Mouse (Mus musculus): ENCODE data around the gene Lama1.

The Lama1 gene

DNA sequence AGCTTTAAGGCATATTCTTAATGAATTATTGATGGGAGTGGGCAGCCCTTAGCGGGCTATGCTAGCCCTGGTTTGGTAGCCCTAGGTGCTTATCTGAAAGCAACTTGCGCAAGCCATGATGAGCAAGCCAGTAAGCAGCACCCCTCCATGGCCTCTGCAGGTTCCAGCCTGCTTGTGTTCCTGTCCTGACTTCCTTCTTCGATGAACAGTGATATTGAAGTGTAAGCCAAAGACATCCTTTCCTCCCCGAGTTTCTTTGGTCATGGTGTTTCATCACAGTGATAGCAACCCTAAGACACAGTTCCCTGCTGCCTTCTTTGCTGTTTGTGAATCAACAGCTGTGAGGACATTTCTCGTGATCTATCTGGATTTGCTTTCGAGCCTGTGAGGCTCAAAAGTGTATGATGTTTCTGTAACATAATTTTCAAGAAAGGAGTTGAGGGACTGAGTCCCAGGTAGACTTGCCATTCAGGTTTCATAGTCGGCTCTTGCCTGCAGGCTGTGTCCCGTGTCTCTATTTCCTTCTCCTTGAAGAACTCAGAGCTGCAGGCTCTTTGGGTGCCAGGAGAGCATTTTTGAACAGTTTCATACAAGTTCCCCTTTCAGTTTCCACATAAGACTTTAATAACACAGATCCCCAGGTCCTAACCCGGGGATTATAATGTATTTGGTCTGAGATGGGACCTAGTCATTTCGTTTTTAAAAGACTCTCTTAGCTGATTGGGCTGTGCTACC lies 8.1 kb downstream of the Lama1 start:
- no peak for TF ChIP-seq GATA4 (IDR thresholded peaks at IDR 0.05; ENCODE audit: insufficient replicate concordance, low read length)

GRCm38 (mm10) chr17:67706372-67706771 lies 9.3 kb downstream of the Lama1 start:
- TF ChIP-seq GATA4 (IDR thresholded peaks at IDR 0.05; ENCODE audit: insufficient replicate concordance, low read length): no peak

DNA sequence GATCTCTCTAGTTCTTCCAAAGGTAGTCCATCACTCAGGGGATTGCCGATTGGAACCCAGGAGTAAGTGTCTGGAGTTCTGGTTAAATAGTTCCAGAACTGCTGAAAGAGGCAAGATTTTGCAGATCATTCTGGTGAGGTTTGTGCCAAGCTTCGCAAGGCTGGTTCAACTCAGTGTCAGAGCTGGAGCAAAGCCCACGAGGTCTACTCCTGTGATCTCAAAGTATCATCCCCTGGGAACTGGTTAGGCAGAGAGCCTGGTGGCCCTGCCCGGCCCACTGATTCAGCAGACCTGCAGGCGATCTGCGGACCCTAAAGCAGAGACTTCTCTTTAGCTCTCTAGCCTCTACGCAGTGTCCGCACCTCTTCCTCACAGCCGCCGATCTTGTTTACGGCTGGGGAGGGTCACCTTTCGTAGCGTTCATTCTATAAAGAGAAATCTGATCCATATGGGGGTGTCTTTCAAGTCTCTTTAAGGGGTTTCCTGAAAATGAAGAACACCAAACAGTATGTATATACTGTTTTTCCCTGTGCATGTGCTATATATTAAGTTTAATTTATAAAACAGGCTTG lies 10.8 kb downstream of the Lama1 start:
- TF ChIP-seq GATA4 (IDR thresholded peaks at IDR 0.05; ENCODE audit: insufficient replicate concordance, low read length): no peak

DNA sequence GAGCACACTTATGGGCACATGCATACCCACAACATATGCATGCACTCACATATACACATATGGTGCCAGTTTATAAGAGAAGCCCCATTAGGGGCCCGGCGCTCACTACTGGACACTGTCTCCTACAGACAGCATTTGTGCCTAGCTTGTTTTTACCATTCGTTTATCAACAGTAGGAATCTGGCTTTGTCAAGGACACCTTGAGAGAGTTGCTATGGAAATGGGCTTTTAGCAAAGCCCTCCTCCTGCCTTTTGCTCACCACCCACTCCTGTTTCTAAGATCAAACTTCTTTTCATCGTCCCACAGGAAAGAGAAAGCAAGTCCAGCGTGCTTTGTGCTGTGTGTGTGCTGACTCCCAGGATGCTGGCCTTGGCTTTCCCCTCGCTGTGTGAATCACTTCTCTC lies 13.3 kb downstream of the Lama1 start:
- TF ChIP-seq GATA4 (IDR thresholded peaks at IDR 0.05; ENCODE audit: insufficient replicate concordance, low read length): no peak

DNA sequence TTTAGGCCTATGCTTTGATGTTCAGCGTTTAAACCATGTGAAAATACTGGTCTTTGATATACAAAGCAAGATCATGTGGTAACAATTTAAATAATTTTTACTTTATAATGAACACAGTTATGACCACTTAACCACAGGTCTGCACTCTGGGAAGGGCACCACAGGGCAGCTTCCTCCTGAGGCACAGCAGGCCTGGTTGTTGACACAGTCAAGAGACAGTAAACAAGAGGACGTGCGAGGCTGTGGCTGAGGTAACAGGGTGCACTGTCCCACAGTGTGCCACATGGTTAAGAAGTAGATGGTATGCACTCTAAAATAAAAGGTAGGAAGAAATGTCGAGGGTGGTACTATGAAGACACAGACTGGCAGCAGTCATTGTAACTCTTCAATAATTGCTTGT lies 14.3 kb downstream of the Lama1 start:
- no peak for TF ChIP-seq GATA4 (IDR thresholded peaks at IDR 0.05; ENCODE audit: insufficient replicate concordance, low read length)

DNA sequence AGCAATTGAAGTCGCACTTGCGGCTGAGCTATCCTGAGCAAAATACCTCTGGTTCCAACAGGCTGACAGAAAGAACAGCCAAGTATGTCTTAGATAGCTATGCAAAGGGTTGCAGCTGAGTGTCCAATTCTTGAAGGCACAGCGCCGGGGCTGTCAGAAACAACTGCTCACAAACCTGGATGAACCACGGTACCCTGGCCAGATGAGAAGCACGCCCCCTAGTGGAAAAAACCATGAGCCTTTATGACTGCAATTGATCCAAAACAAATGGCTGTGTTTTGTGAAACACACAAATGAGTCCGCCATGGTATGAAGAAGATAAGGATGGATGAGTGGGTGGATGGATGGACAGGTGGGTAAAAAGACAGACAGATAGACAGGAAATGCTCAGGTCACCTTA lies 15.9 kb downstream of the Lama1 start:
- no peak for TF ChIP-seq GATA4 (IDR thresholded peaks at IDR 0.05; ENCODE audit: insufficient replicate concordance, low read length)

DNA sequence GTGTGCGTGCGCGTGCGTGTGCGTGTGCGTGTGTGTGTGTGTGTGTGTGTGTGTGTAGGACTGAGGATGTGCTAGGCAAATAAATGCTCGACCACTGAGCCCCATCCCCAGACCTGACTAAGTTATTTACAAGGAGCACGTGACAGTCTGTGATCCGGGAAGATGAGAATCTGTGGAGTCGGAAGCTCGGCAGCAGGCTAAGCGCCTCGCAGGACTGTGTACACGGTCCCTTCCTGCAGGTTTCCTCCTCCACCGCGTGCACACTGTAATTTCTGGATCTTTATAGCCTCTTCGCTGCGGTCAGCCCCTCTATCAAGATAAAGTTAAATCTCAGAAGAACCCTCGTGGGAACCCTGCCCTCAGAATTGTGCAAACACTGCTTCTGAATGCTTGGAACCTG lies 18.4 kb downstream of the Lama1 start:
- no peak for TF ChIP-seq GATA4 (IDR thresholded peaks at IDR 0.05; ENCODE audit: insufficient replicate concordance, low read length)

DNA sequence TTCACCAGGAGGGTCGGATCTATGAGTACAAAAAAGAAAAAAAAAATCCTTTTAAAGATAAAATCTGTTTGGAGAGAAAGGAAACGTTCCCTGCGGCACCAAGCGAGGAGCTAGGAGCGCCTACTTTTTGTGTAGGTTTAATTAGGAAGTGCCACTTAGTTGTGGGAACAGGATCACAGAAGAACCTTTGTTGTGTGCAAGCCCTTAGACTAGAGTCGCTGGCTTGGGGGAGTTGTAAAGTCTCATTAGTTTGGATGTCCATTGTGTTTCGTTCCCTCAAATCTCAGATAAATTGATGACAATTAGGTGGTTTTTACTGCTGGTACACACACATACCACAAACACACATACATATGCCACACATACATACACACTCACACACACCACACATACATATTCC lies 25.0 kb downstream of the Lama1 start:
- TF ChIP-seq GATA4 (IDR thresholded peaks at IDR 0.05; ENCODE audit: insufficient replicate concordance, low read length): no peak

GRCm38 (mm10) chr17:67722578-67722977 lies 25.5 kb downstream of the Lama1 start:
- no peak for TF ChIP-seq GATA4 (IDR thresholded peaks at IDR 0.05; ENCODE audit: insufficient replicate concordance, low read length)

GRCm38 (mm10) chr17:67723175-67724067 lies 26.4 kb downstream of the Lama1 start:
- TF ChIP-seq GATA4 (IDR thresholded peaks at IDR 0.05; ENCODE audit: insufficient replicate concordance, low read length): no peak

DNA sequence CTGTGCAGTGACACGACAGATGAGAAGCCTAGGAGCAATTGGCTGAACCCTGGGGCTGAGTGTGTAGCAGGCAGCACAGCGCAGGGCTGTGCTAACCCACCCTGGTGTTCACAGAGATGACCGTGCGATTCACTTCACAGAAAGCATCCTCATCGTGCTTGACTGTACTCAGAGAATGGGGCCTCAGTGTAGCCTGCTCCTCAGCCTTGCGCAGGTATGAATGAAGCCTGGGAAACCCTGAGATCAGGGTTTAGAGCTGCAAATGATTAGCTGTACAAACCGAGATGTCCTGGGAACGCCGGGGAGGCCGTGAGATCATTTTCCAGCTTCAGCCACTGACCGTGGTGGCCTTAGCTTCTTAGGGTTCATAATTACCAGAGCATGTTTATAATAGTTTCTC lies 29.5 kb downstream of the Lama1 start:
- TF ChIP-seq GATA4 (IDR thresholded peaks at IDR 0.05; ENCODE audit: insufficient replicate concordance, low read length): no peak; the same call in 1 of the 2 replicates

- TF ChIP-seq GATA4 (IDR thresholded peaks at IDR 0.05; ENCODE audit: insufficient replicate concordance, low read length): no peak
Observed at GRCm38 (mm10) chr17:67728751-67729150, 31.7 kb downstream of the Lama1 start.

GRCm38 (mm10) chr17:67731096-67731495 lies 34.0 kb downstream of the Lama1 start:
- no peak for TF ChIP-seq GATA4 (IDR thresholded peaks at IDR 0.05; ENCODE audit: insufficient replicate concordance, low read length)

DNA sequence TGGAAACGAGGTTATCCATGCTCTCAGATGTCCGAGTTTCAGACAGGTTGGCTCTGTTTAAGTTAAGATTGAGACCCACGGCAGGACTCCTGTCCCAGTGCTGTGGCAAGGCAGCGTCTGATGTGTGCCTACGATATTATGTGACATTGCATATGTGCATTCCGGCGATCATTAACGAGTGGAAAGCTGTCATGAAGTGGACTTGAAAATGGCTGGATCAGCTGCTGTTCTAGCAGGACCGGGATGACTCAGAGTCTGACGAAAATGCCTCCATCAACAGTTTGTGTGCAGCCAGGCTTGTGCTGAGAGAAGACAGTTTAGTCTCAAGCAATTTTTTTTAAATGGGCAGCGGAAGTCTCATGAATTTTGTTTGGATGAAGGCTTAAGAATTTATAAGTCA lies 34.9 kb downstream of the Lama1 start:
- TF ChIP-seq GATA4 (IDR thresholded peaks at IDR 0.05; ENCODE audit: insufficient replicate concordance, low read length): no peak

DNA sequence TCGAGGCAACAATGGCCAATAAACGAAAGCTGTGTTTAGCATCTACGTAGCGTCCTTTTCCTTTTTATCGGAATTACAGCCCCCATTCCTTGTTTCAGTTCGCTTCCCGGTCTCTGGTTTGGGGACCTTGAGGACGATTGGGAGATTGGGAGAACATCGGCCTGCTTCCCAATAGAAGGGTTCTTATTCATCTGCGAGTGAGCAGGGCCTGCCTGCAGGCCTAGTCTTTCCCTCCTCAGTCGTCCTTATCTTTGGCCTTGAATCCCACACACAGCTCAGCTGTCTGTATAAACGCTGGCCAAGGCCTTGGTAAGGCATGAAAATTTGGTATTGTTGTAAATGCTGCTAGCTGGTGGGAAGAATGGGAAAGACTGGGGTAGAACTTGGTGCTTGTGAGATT lies 36.5 kb downstream of the Lama1 start:
- TF ChIP-seq GATA4 (IDR thresholded peaks at IDR 0.05; ENCODE audit: insufficient replicate concordance, low read length): no peak

DNA sequence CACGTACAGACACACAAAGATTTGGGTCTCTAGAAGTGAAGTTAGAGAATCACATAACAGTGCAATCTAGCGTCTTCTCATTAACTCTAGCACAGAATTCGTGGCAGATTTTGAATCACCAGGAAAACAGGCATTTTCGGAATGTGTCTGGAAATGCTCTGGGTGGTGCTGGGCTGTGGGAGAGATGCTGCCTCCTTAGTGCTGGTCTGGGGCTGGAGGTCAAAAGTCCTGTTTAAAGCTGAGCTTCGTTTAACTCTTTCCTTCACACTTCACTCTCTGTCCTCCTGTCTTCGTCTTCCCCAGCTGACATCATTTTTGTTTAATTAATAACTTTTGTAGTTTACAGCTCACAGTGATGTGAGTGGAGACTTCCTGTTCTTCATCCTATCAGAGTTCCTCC lies 38.7 kb downstream of the Lama1 start:
- no peak for TF ChIP-seq GATA4 (IDR thresholded peaks at IDR 0.05; ENCODE audit: insufficient replicate concordance, low read length)
